Mouse (Mus musculus): Measurements from ENCODE around the gene D430041D05Rik. TPM values are rescaled to one million over a fixed set of nuclear protein-coding genes. Genes with fewer than 3 reads are reported as not detected.

Gene D430041D05Rik
- total and polyA plus RNA-seq, 3 experiments, result not detected

GRCm38 (mm10) chr2:104200211-104200610 is 210.6 kb downstream of the D430041D05Rik start:
- in situ Hi-C loops (cut with MboI; ENCODE audit: low pct_ligation_motif_present, low pct_unique_long_range_greater_than_20kb, low sequenced_read_pairs), result no loop called here
- H3K79me2 ChIP-seq (replicated peaks; ENCODE audit: control insufficient read depth, extremely low read depth, insufficient read depth, poor library complexity, severe bottlenecking), result no peaks in the 10 kb centered on the region
- peaks cover 0 to 4% of the 10 kb centered on the region in 2 experiments; a peak in 1 of 4 replicates for H3K4me1 ChIP-seq (ENCODE audit: control insufficient read depth in 1 of 2, insufficient read depth in 2 of 2)
- no peaks in the 10 kb centered on the region for H3K9me3 ChIP-seq (replicated peaks; ENCODE audit: low read length)
- no peak overlapping the region for H3K4me2 ChIP-seq (ENCODE audit: insufficient read depth, low read depth, poor library complexity, severe bottlenecking)
- H3K4me3 ChIP-seq (replicated peaks in 1 of 3; ENCODE audit: low read depth in 2 of 3, low read length in 2 of 3, poor library complexity in 1 of 3), result no peak overlapping the region
- no peaks in the 10 kb centered on the region for H3K36me3 ChIP-seq (replicated peaks in 1 of 2; ENCODE audit: control insufficient read depth in 1 of 2, insufficient read depth in 1 of 2, low read length in 1 of 2)
- dilution Hi-C loops (cut with MboI; ENCODE audit: extremely low pct_ligation_motif_present, extremely low pct_unique_long_range_greater_than_20kb, low sequenced_read_pairs), result no loop called here
- no peak for DNase-seq (ENCODE audit: extremely low read depth)
- H3K27ac ChIP-seq (ENCODE audit: insufficient read depth, low read depth), result no peak overlapping the region
- no peaks in the 10 kb centered on the region for H3K27me3 ChIP-seq (replicated peaks)
- no peak overlapping the region for H3K9ac ChIP-seq (ENCODE audit: insufficient read depth, low read depth)
- no peak for TF ChIP-seq CTCF (conservative IDR thresholded peaks at IDR 0.05 in 1 of 2, IDR thresholded peaks at IDR 0.05 in 1 of 2; ENCODE audit: low read depth in 2 of 2, low read length in 2 of 2)
- TF ChIP-seq UBTF (IDR thresholded peaks at IDR 0.05; ENCODE audit: low read depth, low read length), result no peak
- TF ChIP-seq BHLHE40 (IDR thresholded peaks at IDR 0.05; ENCODE audit: low read depth, low read length), result no peak
- no peak for TF ChIP-seq MAZ (IDR thresholded peaks at IDR 0.05; ENCODE audit: low read depth, low read length)
- TF ChIP-seq IRF4 (IDR thresholded peaks at IDR 0.05; ENCODE audit: low read depth, low read length), result no peak
- TF ChIP-seq MEF2A (IDR thresholded peaks at IDR 0.05; ENCODE audit: borderline replicate concordance, low read depth, low read length), result no peak
- no peak for TF ChIP-seq POLR2A (IDR thresholded peaks at IDR 0.05; ENCODE audit: low read depth, low read length)

- H3K4me2 ChIP-seq (ENCODE audit: insufficient read depth, low read depth, poor library complexity, severe bottlenecking), result no peak overlapping the region
- H3K27me3 ChIP-seq (replicated peaks), result peaks cover 1% of the 10 kb centered on the region
- in situ Hi-C loops (cut with MboI; ENCODE audit: low pct_ligation_motif_present, low pct_unique_long_range_greater_than_20kb, low sequenced_read_pairs) (no loop called here), dilution Hi-C loops (cut with MboI; ENCODE audit: extremely low pct_ligation_motif_present, extremely low pct_unique_long_range_greater_than_20kb, low sequenced_read_pairs) (no loop called here)
- no peak overlapping the region for H3K27ac ChIP-seq (ENCODE audit: insufficient read depth, low read depth)
- no peak overlapping the region for H3K4me3 ChIP-seq (replicated peaks in 1 of 3; ENCODE audit: low read depth in 2 of 3, low read length in 2 of 3, poor library complexity in 1 of 3)
- no peaks in the 10 kb centered on the region for H3K79me2 ChIP-seq (replicated peaks; ENCODE audit: control insufficient read depth, extremely low read depth, insufficient read depth, poor library complexity, severe bottlenecking)
- DNase-seq (ENCODE audit: extremely low read depth), result no peak
- no peak overlapping the region for H3K9ac ChIP-seq (ENCODE audit: insufficient read depth, low read depth)
- no peaks in the 10 kb centered on the region for H3K4me1 ChIP-seq (ENCODE audit: control insufficient read depth in 1 of 2, insufficient read depth in 2 of 2)
- no peak for TF ChIP-seq MAX (IDR thresholded peaks at IDR 0.05; ENCODE audit: low read length)
- TF ChIP-seq PAX5 (IDR thresholded peaks at IDR 0.05; ENCODE audit: low read length), result no peak
- no peak for TF ChIP-seq TBP (conservative IDR thresholded peaks at IDR 0.05; ENCODE audit: low read depth, low read length)
- no peak for TF ChIP-seq ZKSCAN1 (IDR thresholded peaks at IDR 0.05; ENCODE audit: borderline replicate concordance, low read depth, low read length)
- TF ChIP-seq POLR2A (IDR thresholded peaks at IDR 0.05; ENCODE audit: low read depth, low read length), result no peak
- no peak for TF ChIP-seq HCFC1 (IDR thresholded peaks at IDR 0.05; ENCODE audit: low read depth, low read length)
- no peaks in the 10 kb centered on the region for H3K36me3 ChIP-seq (replicated peaks in 1 of 2; ENCODE audit: control insufficient read depth in 1 of 2, insufficient read depth in 1 of 2, low read length in 1 of 2)
- no peaks in the 10 kb centered on the region for H3K9me3 ChIP-seq (replicated peaks; ENCODE audit: low read length)
These were observed 212.6 kb downstream of the D430041D05Rik start for GRCm38 (mm10) chr2:104198186-104198585.

GRCm38 (mm10) chr2:104197281-104197680 is 213.5 kb downstream of the D430041D05Rik start:
- Histone ChIP-seq H3K27me3 (replicated peaks) (peaks cover 1% of the 10 kb centered on the region), H3K4me1 (ENCODE audit: control insufficient read depth in 1 of 2, insufficient read depth in 2 of 2) (no peaks in the 10 kb centered on the region), H3K9me3 (replicated peaks; ENCODE audit: low read length) (no peaks in the 10 kb centered on the region), H3K9ac (ENCODE audit: insufficient read depth, low read depth) (no peak overlapping the region), H3K4me2 (ENCODE audit: insufficient read depth, low read depth, poor library complexity, severe bottlenecking) (no peak overlapping the region), H3K36me3 (replicated peaks in 1 of 2; ENCODE audit: control insufficient read depth in 1 of 2, insufficient read depth in 1 of 2, low read length in 1 of 2) (no peaks in the 10 kb centered on the region), H3K27ac (ENCODE audit: insufficient read depth, low read depth) (no peak overlapping the region), H3K4me3 (replicated peaks in 1 of 3; ENCODE audit: low read depth in 2 of 3, low read length in 2 of 3, poor library complexity in 1 of 3) (no peak overlapping the region), H3K79me2 (replicated peaks; ENCODE audit: control insufficient read depth, extremely low read depth, insufficient read depth, poor library complexity, severe bottlenecking) (no peaks in the 10 kb centered on the region)
- in situ Hi-C loops (cut with MboI; ENCODE audit: low pct_ligation_motif_present, low pct_unique_long_range_greater_than_20kb, low sequenced_read_pairs), result no loop called here
- dilution Hi-C loops (cut with MboI; ENCODE audit: extremely low pct_ligation_motif_present, extremely low pct_unique_long_range_greater_than_20kb, low sequenced_read_pairs), result no loop called here
- peak; percentile 72 for TF ChIP-seq BHLHE40 (IDR thresholded peaks at IDR 0.05; ENCODE audit: low read depth, low read length)
- no peak for TF ChIP-seq JUND (conservative IDR thresholded peaks at IDR 0.05; ENCODE audit: low read depth, low read length)
- no peak for DNase-seq (ENCODE audit: extremely low read depth)
